Mouse (Mus musculus) hindbrain, embryonic 14.5 days (tissue): ENCODE results near the gene Wrap73. TPM values are rescaled to one million over a fixed set of nuclear protein-coding genes. Genes with fewer than 3 reads are reported as not detected.

Experiments used
- ATAC-seq: fragments of 200-750 bp; cut with Nextera tagmentation; 2 replicates; pipeline ENCODE4 v1.8.0; 2017; ENCODE audit warnings: moderate number of reproducible peaks, mild to moderate bottlenecking, moderate TSS enrichment, moderate library complexity; ENCODE audit not compliant: low FRiP score
- DNase-seq: peaks from one replicate; pipeline ENCODE4 v3.0.0-alpha.2; 2015; ENCODE audit warnings: low spot score
- H3K27ac ChIP-seq: fragments of 300-500 bp; sonication (generic); 2 replicates; pipeline ENCODE4 v1.5.1; 2014; ENCODE audit warnings: mild to moderate bottlenecking, moderate library complexity
- H3K27me3 ChIP-seq: fragments of 300-500 bp; sonication (generic); 2 replicates; pipeline ENCODE4 v1.6.1; 2014; ENCODE audit warnings: mild to moderate bottlenecking, low read length, mixed read lengths; ENCODE audit not compliant: control insufficient read depth, insufficient read depth
- H3K36me3 ChIP-seq: fragments of 300-500 bp; sonication (generic); replicated peaks from 2 replicates; pipeline ENCODE4 v1.6.1; 2014; ENCODE audit not compliant: control insufficient read depth, insufficient read depth
- H3K4me1 ChIP-seq: fragments of 300-500 bp; sonication (generic); replicated peaks from 2 replicates; pipeline ENCODE4 v1.6.1; 2014; ENCODE audit warnings: antibody characterized with exemption, low read length, mixed read lengths; ENCODE audit not compliant: control insufficient read depth, insufficient read depth
- H3K4me2 ChIP-seq: fragments of 300-500 bp; sonication (generic); replicated peaks from 2 replicates; pipeline ENCODE4 v1.6.1; 2014; ENCODE audit warnings: mild to moderate bottlenecking, moderate library complexity
- H3K4me3 ChIP-seq: fragments of 300-500 bp; sonication (generic); replicated peaks from 2 replicates; pipeline ENCODE4 v1.5.1; 2014; ENCODE audit warnings: mild to moderate bottlenecking, low read length
- H3K9ac ChIP-seq: fragments of 300-500 bp; sonication (generic); 2 replicates; pipeline ENCODE4 v1.6.1; 2014
- H3K9me3 ChIP-seq: fragments of 300-500 bp; sonication (generic); 2 replicates; pipeline ENCODE4 v1.6.1; 2016; ENCODE audit warnings: low read length; ENCODE audit not compliant: control insufficient read depth
- WGBS: fragments of 180-500 bp; shearing (Covaris S2); extraction: QIAGEN DNeasy Blood & Tissue Kit; methylation state at CpG from one replicate; pipeline ENCODE4 v1.1.7; 2014; 5-methylcytosine and 5-hydroxymethylcytosine counted together
- polyA plus RNA-seq: library from polyadenylated mRNA; unstranded; fragments of >200 nt; fragmentation: Nextera tagmentation; extraction: Ambion mirVana; gene quantifications from 2 replicates; pipeline ENCODE4 v1.2.1, GENCODE M21; 2014

Wrap73 gene
- polyA plus RNA-seq, 1 experiment from 2014 or later = 35.3 TPM

DNA sequence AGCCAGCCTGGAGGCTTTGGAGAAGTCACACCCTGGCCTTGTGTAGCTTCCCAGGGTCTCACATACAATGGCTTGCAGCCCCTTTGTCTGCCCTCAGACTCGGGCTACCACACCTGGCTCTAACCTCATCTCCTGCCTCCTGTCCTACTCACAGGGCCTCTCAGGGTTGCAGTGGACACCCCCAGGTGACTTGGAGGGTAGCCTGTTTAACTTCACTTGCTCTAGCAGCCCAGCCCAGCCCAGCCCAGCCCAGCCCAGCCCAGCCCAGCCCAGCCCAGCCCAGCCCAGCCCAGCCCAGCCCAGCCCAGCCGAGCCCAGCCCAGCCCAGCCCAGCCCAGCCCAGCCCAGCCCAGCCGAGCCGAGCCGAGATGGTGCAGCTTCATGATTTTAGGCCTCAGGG lies 71.9 kb downstream of the Wrap73 start:
- no peaks in the 10 kb centered on the region for H3K4me1 ChIP-seq
- H3K27ac ChIP-seq = no peak overlapping the region
- ATAC-seq (no peak), DNase-seq (no peak)
- no peaks in the 10 kb centered on the region for H3K27me3 ChIP-seq
- H3K36me3 ChIP-seq = no peaks in the 10 kb centered on the region
- H3K9ac ChIP-seq = no peak overlapping the region
- H3K4me2 ChIP-seq = no peak overlapping the region
- no peaks in the 10 kb centered on the region for H3K9me3 ChIP-seq
- WGBS = 25% methylated on average over 5 of the region's 5 CpGs
- no peak overlapping the region for H3K4me3 ChIP-seq

Other genes with a start within 250 kb of the Wrap73 start
- gene A430005L14Rik, start 185.1 kb upstream of the Wrap73 start, polyA plus RNA-seq = 57.3 and 60.5 TPM in 2 replicates
- gene Dffb, start 167.2 kb upstream of the Wrap73 start, polyA plus RNA-seq = 8.0 and 10.0 TPM in 2 replicates
- 15.3 and 16.4 TPM in 2 replicates for gene Cep104, start 167.2 kb upstream of the Wrap73 start, polyA plus RNA-seq
- gene Lrrc47, start 130.6 kb upstream of the Wrap73 start, polyA plus RNA-seq = 9.9 and 12.3 TPM in 2 replicates
- gene Smim1, start 116.1 kb upstream of the Wrap73 start, polyA plus RNA-seq = 12.1 and 16.6 TPM in 2 replicates
- not detected in 2 replicates for gene Ccdc27, start 99.7 kb upstream of the Wrap73 start, polyA plus RNA-seq
- 0.68 and 0.96 TPM in 2 replicates for gene Trp73, start 2.2 kb upstream of the Wrap73 start, polyA plus RNA-seq
- gene Tprgl, start 18.3 kb downstream of the Wrap73 start, polyA plus RNA-seq = 203 and 222 TPM in 2 replicates
- 8.8 and 10.1 TPM in 2 replicates for gene Megf6, start 28.4 kb downstream of the Wrap73 start, polyA plus RNA-seq
- gene Arhgef16, start 159.3 kb downstream of the Wrap73 start, polyA plus RNA-seq = 1.4 and 1.5 TPM in 2 replicates
- gene B230104I21Rik, start 193.8 kb downstream of the Wrap73 start, polyA plus RNA-seq = not detected in 2 replicates